Mouse (Mus musculus): ENCODE measurements at regions not wholly inside any gene's neighbourhood (a gene's known extent, or its start where the extent isn't known, plus 50 kb on each side); places are given as distances from the start of the nearest gene placed in this dataset.

DNA sequence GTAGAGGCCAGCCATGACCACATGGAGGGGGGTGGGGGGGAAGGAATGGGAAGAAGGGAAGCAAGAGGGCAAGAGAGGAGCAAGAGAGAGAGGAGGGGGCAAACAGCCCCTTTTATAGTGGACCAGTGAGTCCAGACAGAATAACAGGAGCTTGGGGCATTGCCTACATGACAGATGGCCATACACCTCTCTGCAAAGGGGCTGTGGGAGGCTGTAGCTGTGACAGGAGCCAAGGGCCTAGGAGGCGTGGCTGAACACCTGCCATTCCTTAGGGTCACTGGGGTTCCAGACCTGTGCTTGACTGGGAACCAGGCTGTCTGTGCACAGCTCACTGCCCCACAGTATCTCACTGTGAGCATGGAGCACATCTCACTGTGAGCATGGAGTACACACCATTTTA lies 157.0 kb upstream of the Ipo5 start:
- TF ChIP-seq POLR2A (IDR thresholded peaks at IDR 0.05; ENCODE audit: extremely low read depth, insufficient read depth, low read length) (no peak), CTCF (IDR thresholded peaks at IDR 0.05; ENCODE audit: low read depth, low read length) (no peak)

All from liver, adult 2 months (tissue).